Mouse (Mus musculus) limb, embryonic 14.5 days (tissue): Measurements from ENCODE around the gene Trim39. TPM values are rescaled to one million over a fixed set of nuclear protein-coding genes. Genes with fewer than 3 reads are reported as not detected.

Experiments used
- ATAC-seq: fragments of 200-750 bp; cut with Nextera tagmentation; 2 replicates; pipeline ENCODE4 v1.8.0; 2017; ENCODE audit warnings: low read depth, moderate number of reproducible peaks, moderate TSS enrichment; ENCODE audit not compliant: low FRiP score
- DNase-seq: peaks from one replicate; pipeline ENCODE4 v3.0.0-alpha.2; 2015; ENCODE audit warnings: low spot score
- H3K27ac ChIP-seq: fragments of 300-500 bp; sonication (generic); replicated peaks from 2 replicates; pipeline ENCODE4 v1.5.1; 2014; ENCODE audit warnings: low read depth, mild to moderate bottlenecking, low read length, moderate library complexity, mixed read lengths
- H3K27me3 ChIP-seq: fragments of 300-500 bp; sonication (generic); 2 replicates; pipeline ENCODE4 v1.6.1; 2014; ENCODE audit warnings: low read length, mixed read lengths; ENCODE audit not compliant: control insufficient read depth, insufficient read depth
- H3K36me3 ChIP-seq: fragments of 300-500 bp; sonication (generic); 2 replicates; pipeline ENCODE4 v1.6.1; 2014; ENCODE audit warnings: mild to moderate bottlenecking, low read length, moderate library complexity, mixed read lengths; ENCODE audit not compliant: control insufficient read depth, insufficient read depth
- H3K4me1 ChIP-seq: fragments of 300-500 bp; sonication (generic); 2 replicates; pipeline ENCODE4 v1.6.1; 2014; ENCODE audit warnings: antibody characterized with exemption, low read length, mixed read lengths; ENCODE audit not compliant: control insufficient read depth, insufficient read depth
- H3K4me2 ChIP-seq: fragments of 300-500 bp; sonication (generic); replicated peaks from 2 replicates; pipeline ENCODE4 v1.6.1; 2014; ENCODE audit warnings: low read depth, mild to moderate bottlenecking, low read length, moderate library complexity; ENCODE audit not compliant: severe bottlenecking
- H3K4me3 ChIP-seq: fragments of 300-500 bp; sonication (generic); replicated peaks from 2 replicates; pipeline ENCODE4 v1.5.1; 2014; ENCODE audit warnings: low read length
- H3K9ac ChIP-seq: fragments of 300-500 bp; sonication (generic); 2 replicates; pipeline ENCODE4 v1.6.1; 2014; ENCODE audit warnings: mild to moderate bottlenecking, low read depth, low read length, moderate library complexity; ENCODE audit not compliant: severe bottlenecking
- H3K9me3 ChIP-seq: fragments of 300-500 bp; sonication (generic); 2 replicates; pipeline ENCODE4 v1.6.1; 2016; ENCODE audit warnings: low read length; ENCODE audit not compliant: control insufficient read depth
- POLR2A ChIP-seq: fragments of 200-500 bp; IDR thresholded peaks from 2 replicates; pipeline ENCODE4 v1.8.0; 2012; ENCODE audit warnings: inconsistent platforms, mild to moderate bottlenecking, moderate library complexity, borderline replicate concordance; ENCODE audit not compliant: insufficient read depth, insufficient read length; ENCODE audit errors: extremely low read depth
- WGBS: fragments of 180-500 bp; shearing (Covaris S2); extraction: QIAGEN DNeasy Blood & Tissue Kit; methylation state at CpG from one replicate; pipeline ENCODE4 v1.1.7; 2014; 5-methylcytosine and 5-hydroxymethylcytosine counted together
- polyA plus RNA-seq, 2 experiments: library from polyadenylated mRNA; depleted of rRNA in 1 of 2; stranded (reverse) in 1 of 2; unstranded in 1 of 2; fragments of >200 nt; fragmentation: Nextera tagmentation in 1 of 2; extraction: Ambion mirVana in 1 of 2; gene quantifications; 2 replicates each; pipeline versions ENCODE4 v1.2.1 to v1.2.3; 2012 to 2014

The Trim39 gene
- polyA plus RNA-seq, 2 experiments, result 14.5 to 44.6 TPM

DNA sequence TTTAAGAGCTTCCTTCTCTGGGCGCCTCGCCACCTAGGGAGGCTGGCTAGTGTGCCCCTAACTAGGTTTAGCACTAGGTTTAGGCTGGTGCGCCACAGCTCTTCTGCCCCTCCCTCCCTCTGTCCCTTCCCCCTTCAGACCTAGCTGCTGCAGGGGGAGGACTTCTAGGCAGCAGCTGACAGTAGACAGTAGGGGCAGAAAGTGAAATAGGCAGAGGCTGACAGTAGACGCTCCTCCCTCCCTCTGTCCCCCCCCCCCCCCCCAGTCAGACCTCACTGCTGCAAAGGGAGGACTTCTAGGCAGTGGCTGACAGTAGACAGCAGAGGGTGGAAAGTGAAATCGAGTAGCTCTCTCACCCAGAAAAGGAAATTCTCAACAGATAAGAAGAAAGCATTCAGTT lies 43.0 kb downstream of the Trim39 start:
- no peak overlapping the region for H3K4me3 ChIP-seq
- ATAC-seq (no peak), DNase-seq (no peak)
- TF ChIP-seq POLR2A, result no peak
- no peaks in the 10 kb centered on the region for H3K9me3 ChIP-seq
- no peak overlapping the region for H3K4me2 ChIP-seq
- H3K27ac ChIP-seq, result no peak overlapping the region
- no peaks in the 10 kb centered on the region for H3K36me3 ChIP-seq
- no peak overlapping the region for H3K9ac ChIP-seq
- H3K4me1 ChIP-seq, result no peaks in the 10 kb centered on the region
- peaks cover 59% of the 10 kb centered on the region for H3K27me3 ChIP-seq
- 6% methylated on average over 5 of the region's 5 CpGs for WGBS

DNA sequence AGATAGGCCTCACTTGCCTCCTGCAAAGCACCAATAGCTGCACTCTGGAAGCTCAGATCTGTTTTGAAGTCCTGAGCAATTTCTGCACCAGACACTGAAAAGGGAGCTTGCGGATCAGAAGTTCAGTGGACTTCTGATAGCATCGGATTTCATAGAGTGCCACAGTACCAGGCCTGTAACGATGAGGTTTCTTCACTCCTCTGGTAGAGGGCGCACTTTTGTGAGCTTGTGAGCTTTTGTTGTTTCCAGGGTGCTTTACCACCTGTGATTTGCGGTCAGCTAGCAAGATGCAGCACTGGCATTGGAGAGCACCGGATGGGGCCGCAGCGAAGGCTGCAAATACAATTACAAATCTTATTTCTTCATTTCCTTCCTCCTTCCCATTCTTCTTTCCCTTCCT lies 45.1 kb downstream of the Trim39 start:
- Histone ChIP-seq H3K4me3 (no peak overlapping the region), H3K9ac (no peak overlapping the region), H3K4me1 (no peaks in the 10 kb centered on the region), H3K4me2 (no peak overlapping the region), H3K9me3 (no peaks in the 10 kb centered on the region), H3K27ac (no peak overlapping the region), H3K36me3 (no peaks in the 10 kb centered on the region), H3K27me3 (peaks cover 60% of the 10 kb centered on the region)
- DNase-seq (no peak), ATAC-seq (no peak)
- TF ChIP-seq POLR2A, result no peak
- 18% methylated on average over 8 of the region's 8 CpGs for WGBS

DNA sequence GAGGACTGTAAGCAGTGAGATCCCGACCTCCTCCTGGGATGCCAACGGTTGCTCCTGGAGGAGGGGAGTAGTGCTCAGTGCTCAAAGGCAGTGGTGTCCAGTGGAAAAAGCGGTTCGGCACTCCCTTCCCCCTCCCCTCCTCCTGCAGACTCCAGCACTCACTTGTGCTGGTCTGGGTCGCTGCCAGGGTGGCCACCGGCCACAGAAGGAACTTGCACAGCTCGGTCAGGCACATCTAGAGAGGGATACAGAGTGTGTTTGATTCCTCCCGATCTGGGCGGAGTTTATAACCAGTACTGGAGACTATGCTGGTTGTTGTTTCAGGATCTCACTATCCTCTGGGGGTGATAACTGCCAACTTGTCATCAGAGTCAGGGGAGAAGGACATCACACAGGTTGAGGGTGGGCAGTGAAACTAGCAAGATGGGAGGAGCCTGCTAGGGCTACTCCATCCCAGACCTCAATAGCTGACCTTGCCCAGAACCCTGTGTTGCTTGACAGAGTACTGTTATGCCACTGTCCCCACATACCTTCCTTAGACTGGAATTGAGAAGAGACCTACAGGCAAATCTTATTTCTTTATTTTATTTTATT lies 46.7 kb downstream of the Trim39 start:
- H3K9me3 ChIP-seq, result no peaks in the 10 kb centered on the region
- no peak for TF ChIP-seq POLR2A
- H3K4me2 ChIP-seq, result no peak overlapping the region
- DNase-seq, result no peak
- H3K4me1 ChIP-seq, result no peaks in the 10 kb centered on the region
- H3K27me3 ChIP-seq, result peaks cover 65% of the 10 kb centered on the region
- WGBS, result 11% methylated on average over 9 of the region's 9 CpGs
- no peak overlapping the region for H3K9ac ChIP-seq
- no peak for ATAC-seq
- no peak overlapping the region for H3K27ac ChIP-seq
- H3K36me3 ChIP-seq, result no peaks in the 10 kb centered on the region
- H3K4me3 ChIP-seq, result no peak overlapping the region

DNA sequence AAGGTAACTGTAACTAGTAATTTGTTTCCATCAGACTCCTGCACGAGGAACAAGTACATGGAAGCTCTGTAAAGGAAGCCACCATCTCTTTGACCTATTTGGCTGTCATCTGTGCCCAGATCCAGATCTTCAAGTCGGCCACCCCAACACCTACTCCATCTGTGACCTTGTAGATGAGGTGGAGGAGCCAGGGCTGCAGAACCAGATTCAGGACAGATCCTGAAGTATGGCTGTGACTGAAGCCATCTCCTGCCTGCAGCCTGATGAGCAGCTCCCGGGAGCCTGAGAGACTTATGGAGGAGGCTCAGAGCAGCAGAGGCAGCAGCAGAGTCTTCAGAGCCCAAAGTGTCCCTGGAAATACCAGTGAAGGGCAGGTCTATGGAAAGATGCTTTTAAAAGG lies 47.6 kb downstream of the Trim39 start:
- whole genome bisulfite sequencing, result 50% methylated on average over 3 of the region's 3 CpGs
- H3K4me2 ChIP-seq, result no peak overlapping the region
- no peaks in the 10 kb centered on the region for H3K9me3 ChIP-seq
- peaks cover 58% of the 10 kb centered on the region for H3K27me3 ChIP-seq
- TF ChIP-seq POLR2A, result no peak
- H3K4me1 ChIP-seq, result no peaks in the 10 kb centered on the region
- no peak overlapping the region for H3K27ac ChIP-seq
- DNase-seq (no peak), ATAC-seq (no peak)
- H3K9ac ChIP-seq, result no peak overlapping the region
- no peaks in the 10 kb centered on the region for H3K36me3 ChIP-seq
- H3K4me3 ChIP-seq, result no peak overlapping the region

DNA sequence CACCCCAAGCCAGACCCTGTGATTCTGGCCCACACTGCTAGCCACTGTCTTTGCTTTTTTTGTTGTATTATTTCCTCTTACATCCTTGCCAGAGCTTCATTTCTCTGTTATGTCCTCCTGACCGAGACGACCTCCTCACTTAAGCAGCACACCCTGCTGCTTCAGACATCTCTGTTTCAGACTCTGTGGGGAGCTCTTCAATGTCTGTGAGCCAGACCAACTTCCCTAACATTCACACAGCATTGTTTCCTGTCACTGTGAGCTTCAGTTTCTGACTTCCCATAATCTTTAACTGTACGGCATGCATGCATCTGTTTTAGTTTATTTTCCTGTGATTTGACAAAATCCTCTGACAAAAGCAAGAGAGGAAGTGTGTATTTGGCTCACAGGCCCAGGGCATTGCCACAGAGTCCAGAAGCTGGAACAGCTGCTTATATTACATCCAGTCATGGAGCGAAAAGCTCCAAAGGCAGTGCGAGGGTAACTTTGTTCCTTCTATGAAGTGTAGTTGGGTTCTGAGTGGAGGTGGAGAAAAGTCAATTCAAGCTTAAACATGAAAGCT lies 53.4 kb downstream of the Trim39 start:
- Histone ChIP-seq H3K9me3 (no peaks in the 10 kb centered on the region), H3K4me2 (no peak overlapping the region), H3K36me3 (no peaks in the 10 kb centered on the region), H3K27ac (no peak overlapping the region), H3K9ac (no peak overlapping the region), H3K4me1 (no peaks in the 10 kb centered on the region), H3K4me3 (no peak overlapping the region), H3K27me3 (peaks cover 48% of the 10 kb centered on the region)
- ATAC-seq (no peak), DNase-seq (no peak)
- 46% methylated on average over 5 of the region's 5 CpGs for WGBS
- TF ChIP-seq POLR2A, result no peak

DNA sequence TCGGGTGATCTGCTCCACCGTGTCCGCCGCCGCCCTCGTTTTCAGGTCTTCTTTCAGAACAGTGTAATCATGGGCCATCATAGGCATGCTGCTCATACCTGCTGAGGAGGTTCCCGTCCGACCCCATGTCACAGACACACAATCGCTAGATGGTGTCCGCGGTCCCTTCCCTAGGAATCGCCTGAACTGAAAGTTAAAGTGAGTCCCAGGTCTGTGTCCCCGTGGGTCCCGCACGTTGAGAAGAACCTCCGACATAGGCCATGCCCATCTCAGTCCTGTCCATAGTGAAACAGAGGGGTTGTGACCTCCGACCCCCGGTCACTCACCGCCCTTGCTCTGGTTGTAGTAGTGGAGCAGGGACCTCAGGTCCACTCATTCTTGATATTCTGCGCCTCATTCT lies 56.5 kb downstream of the Trim39 start:
- no peak overlapping the region for H3K27ac ChIP-seq
- H3K27me3 ChIP-seq, result peaks cover 55% of the 10 kb centered on the region
- no peaks in the 10 kb centered on the region for H3K4me1 ChIP-seq
- no peaks in the 10 kb centered on the region for H3K9me3 ChIP-seq
- H3K4me2 ChIP-seq, result no peak overlapping the region
- no peak overlapping the region for H3K4me3 ChIP-seq
- no peaks in the 10 kb centered on the region for H3K36me3 ChIP-seq
- TF ChIP-seq POLR2A, result no peak
- no peak overlapping the region for H3K9ac ChIP-seq
- no peak for ATAC-seq
- no peak for DNase-seq
- WGBS, result 8% methylated on average over 20 of the region's 20 CpGs

Other genes starting within 250 kb of the Trim39 start
- 13.5 and 15.0 TPM in 2 replicates for gene H2-T23, start 239.4 kb downstream of the Trim39 start, polyA plus RNA-seq (2012; rRNA removed)
- 10.0 and 10.8 TPM in 2 replicates for gene H2-T23, start 239.4 kb downstream of the Trim39 start, polyA plus RNA-seq (2014; fragmentation: Nextera tagmentation; extraction: Ambion mirVana)
- gene H2-T22, start 229.5 kb downstream of the Trim39 start, polyA plus RNA-seq (2012; rRNA removed), result 27.4 and 29.0 TPM in 2 replicates
- 23.4 and 26.6 TPM in 2 replicates for gene H2-T22, start 229.5 kb downstream of the Trim39 start, polyA plus RNA-seq (2014; fragmentation: Nextera tagmentation; extraction: Ambion mirVana)
- gene Gm6034, start 229.3 kb downstream of the Trim39 start, polyA plus RNA-seq (2012; rRNA removed), result not detected in 2 replicates
- gene Gm6034, start 229.3 kb downstream of the Trim39 start, polyA plus RNA-seq (2014; fragmentation: Nextera tagmentation; extraction: Ambion mirVana), result not detected in 2 replicates
- 0.12 and 0.21 TPM in 2 replicates for gene Gm11127, start 213.9 kb downstream of the Trim39 start, polyA plus RNA-seq (2012; rRNA removed)
- gene Gm11127, start 213.9 kb downstream of the Trim39 start, polyA plus RNA-seq (2014; fragmentation: Nextera tagmentation; extraction: Ambion mirVana), result not detected in 2 replicates
- gene Gm19684, start 150.6 kb downstream of the Trim39 start, polyA plus RNA-seq (2012; rRNA removed), result not detected in 2 replicates
- gene Gm19684, start 150.6 kb downstream of the Trim39 start, polyA plus RNA-seq (2014; fragmentation: Nextera tagmentation; extraction: Ambion mirVana), result not detected in 2 replicates
- gene Gm7030, start 142.8 kb downstream of the Trim39 start, polyA plus RNA-seq (2012; rRNA removed), result not detected in 2 replicates
- not detected in 2 replicates for gene Gm7030, start 142.8 kb downstream of the Trim39 start, polyA plus RNA-seq (2014; fragmentation: Nextera tagmentation; extraction: Ambion mirVana)
- 0.05 TPM in 1 of 2 replicates, not detected in the other for gene Gm8909, start 103.7 kb downstream of the Trim39 start, polyA plus RNA-seq (2012; rRNA removed)
- gene Gm8909, start 103.7 kb downstream of the Trim39 start, polyA plus RNA-seq (2014; fragmentation: Nextera tagmentation; extraction: Ambion mirVana), result not detected in 2 replicates
- 0.09 TPM in 1 of 2 replicates, not detected in the other for gene H2-T3, start 82.0 kb downstream of the Trim39 start, polyA plus RNA-seq (2012; rRNA removed)
- not detected in 2 replicates for gene H2-T3, start 82.0 kb downstream of the Trim39 start, polyA plus RNA-seq (2014; fragmentation: Nextera tagmentation; extraction: Ambion mirVana)
- gene Rpp21, start 14.2 kb downstream of the Trim39 start, polyA plus RNA-seq (2012; rRNA removed), result 73.2 and 87.5 TPM in 2 replicates
- 113 and 123 TPM in 2 replicates for gene Rpp21, start 14.2 kb downstream of the Trim39 start, polyA plus RNA-seq (2014; fragmentation: Nextera tagmentation; extraction: Ambion mirVana)
- gene H2-M10.2, start 14.2 kb upstream of the Trim39 start, polyA plus RNA-seq (2012; rRNA removed), result not detected in 2 replicates
- not detected in 2 replicates for gene H2-M10.2, start 14.2 kb upstream of the Trim39 start, polyA plus RNA-seq (2014; fragmentation: Nextera tagmentation; extraction: Ambion mirVana)
- not detected in 2 replicates for gene H2-M10.1, start 53.9 kb upstream of the Trim39 start, polyA plus RNA-seq (2012; rRNA removed)
- gene H2-M10.1, start 53.9 kb upstream of the Trim39 start, polyA plus RNA-seq (2014; fragmentation: Nextera tagmentation; extraction: Ambion mirVana), result not detected in 2 replicates
- not detected in 2 replicates for gene H2-M10.3, start 96.2 kb upstream of the Trim39 start, polyA plus RNA-seq (2012; rRNA removed)
- not detected in 2 replicates for gene H2-M10.3, start 96.2 kb upstream of the Trim39 start, polyA plus RNA-seq (2014; fragmentation: Nextera tagmentation; extraction: Ambion mirVana)
- not detected in 2 replicates for gene H2-M10.4, start 190.1 kb upstream of the Trim39 start, polyA plus RNA-seq (2012; rRNA removed)
- not detected in 2 replicates for gene H2-M10.4, start 190.1 kb upstream of the Trim39 start, polyA plus RNA-seq (2014; fragmentation: Nextera tagmentation; extraction: Ambion mirVana)